Mouse (Mus musculus): ENCODE data around the gene Jmjd7. TPM values are rescaled to one million over a fixed set of nuclear protein-coding genes. Genes with fewer than 3 reads are reported as not detected.

The Jmjd7 gene
- polyA plus RNA-seq, 1 experiment = 13.0 TPM

GRCm38 (mm10) chr2:120044101-120044603, 16.9 kb downstream of the Jmjd7 start:
- Histone ChIP-seq H3K4me1 (ENCODE audit: control insufficient read depth, insufficient read depth, low read length) (no peaks in the 10 kb centered on the region), H3K4me3 (replicated peaks; ENCODE audit: control insufficient read depth, low read depth, low read length) (no peak overlapping the region), H3K27ac (ENCODE audit: control insufficient read depth, insufficient read depth, low read depth, low read length, poor library complexity) (no peak overlapping the region)
- 73% methylated on average over 4 of the region's 4 CpGs for WGBS
- no peak for TF ChIP-seq POLR2A (IDR thresholded peaks at IDR 0.05; ENCODE audit: borderline replicate concordance, control insufficient read depth, low read depth, low read length)
- TF ChIP-seq CTCF (IDR thresholded peaks at IDR 0.05; ENCODE audit: control insufficient read depth, insufficient read depth, low read length) = no peak

GRCm38 (mm10) chr2:120044676-120045075, 17.4 kb downstream of the Jmjd7 start:
- Histone ChIP-seq H3K27ac (ENCODE audit: control insufficient read depth, insufficient read depth, low read depth, low read length, poor library complexity) (no peak overlapping the region), H3K4me3 (replicated peaks; ENCODE audit: control insufficient read depth, low read depth, low read length) (no peak overlapping the region), H3K4me1 (ENCODE audit: control insufficient read depth, insufficient read depth, low read length) (no peaks in the 10 kb centered on the region)
- 75% methylated on average over 3 of the region's 3 CpGs for WGBS
- no peak for TF ChIP-seq CTCF (IDR thresholded peaks at IDR 0.05; ENCODE audit: control insufficient read depth, insufficient read depth, low read length)
- no peak for TF ChIP-seq POLR2A (IDR thresholded peaks at IDR 0.05; ENCODE audit: borderline replicate concordance, control insufficient read depth, low read depth, low read length)

GRCm38 (mm10) chr2:120046486-120047310, 19.4 kb downstream of the Jmjd7 start:
- WGBS = 77% methylated on average over 14 of the region's 14 CpGs
- H3K27ac ChIP-seq (ENCODE audit: control insufficient read depth, insufficient read depth, low read depth, low read length, poor library complexity) = no peak overlapping the region
- TF ChIP-seq POLR2A (IDR thresholded peaks at IDR 0.05; ENCODE audit: borderline replicate concordance, control insufficient read depth, low read depth, low read length) (no peak), CTCF (IDR thresholded peaks at IDR 0.05; ENCODE audit: control insufficient read depth, insufficient read depth, low read length) (no peak)
- H3K4me1 ChIP-seq (ENCODE audit: control insufficient read depth, insufficient read depth, low read length) = no peaks in the 10 kb centered on the region
- no peak overlapping the region for H3K4me3 ChIP-seq (replicated peaks; ENCODE audit: control insufficient read depth, low read depth, low read length)

- no peaks in the 10 kb centered on the region for H3K4me1 ChIP-seq (ENCODE audit: control insufficient read depth, insufficient read depth, low read length)
- H3K4me3 ChIP-seq (replicated peaks; ENCODE audit: control insufficient read depth, low read depth, low read length) = no peak overlapping the region
- 84% methylated on average over 9 of the region's 9 CpGs for WGBS
- no peak overlapping the region for H3K27ac ChIP-seq (ENCODE audit: control insufficient read depth, insufficient read depth, low read depth, low read length, poor library complexity)
- TF ChIP-seq POLR2A (IDR thresholded peaks at IDR 0.05; ENCODE audit: borderline replicate concordance, control insufficient read depth, low read depth, low read length) (no peak), CTCF (IDR thresholded peaks at IDR 0.05; ENCODE audit: control insufficient read depth, insufficient read depth, low read length) (no peak)
Observed at GRCm38 (mm10) chr2:120048173-120048572, 20.9 kb downstream of the Jmjd7 start.

- 69% methylated on average over 10 of the region's 10 CpGs for WGBS
- TF ChIP-seq POLR2A (IDR thresholded peaks at IDR 0.05; ENCODE audit: borderline replicate concordance, control insufficient read depth, low read depth, low read length) (no peak), CTCF (IDR thresholded peaks at IDR 0.05; ENCODE audit: control insufficient read depth, insufficient read depth, low read length) (peak; percentile 60)
- H3K27ac ChIP-seq (ENCODE audit: control insufficient read depth, insufficient read depth, low read depth, low read length, poor library complexity) = no peak overlapping the region
- H3K4me1 ChIP-seq (ENCODE audit: control insufficient read depth, insufficient read depth, low read length) = no peaks in the 10 kb centered on the region
- no peak overlapping the region for H3K4me3 ChIP-seq (replicated peaks; ENCODE audit: control insufficient read depth, low read depth, low read length)
Observed at GRCm38 (mm10) chr2:120049632-120050274, 22.5 kb downstream of the Jmjd7 start.

GRCm38 (mm10) chr2:120051405-120051804, 24.1 kb downstream of the Jmjd7 start:
- WGBS = 53% methylated on average over 6 of the region's 6 CpGs
- Histone ChIP-seq H3K4me3 (replicated peaks; ENCODE audit: control insufficient read depth, low read depth, low read length) (no peak overlapping the region), H3K27ac (ENCODE audit: control insufficient read depth, insufficient read depth, low read depth, low read length, poor library complexity) (no peak overlapping the region)

GRCm38 (mm10) chr2:120054771-120055552, 27.7 kb downstream of the Jmjd7 start:
- Histone ChIP-seq H3K27ac (ENCODE audit: control insufficient read depth, insufficient read depth, low read depth, low read length, poor library complexity) (no peak overlapping the region), H3K4me1 (ENCODE audit: control insufficient read depth, insufficient read depth, low read length) (no peaks in the 10 kb centered on the region), H3K4me3 (replicated peaks; ENCODE audit: control insufficient read depth, low read depth, low read length) (no peak overlapping the region)
- TF ChIP-seq CTCF (IDR thresholded peaks at IDR 0.05; ENCODE audit: control insufficient read depth, insufficient read depth, low read length) (no peak), POLR2A (IDR thresholded peaks at IDR 0.05; ENCODE audit: borderline replicate concordance, control insufficient read depth, low read depth, low read length) (no peak)
- WGBS = 84% methylated on average over 12 of the region's 12 CpGs

More at GRCm38 (mm10) chr2:120051405-120051804, 24.1 kb downstream of the Jmjd7 start:
- H3K4me1 ChIP-seq (ENCODE audit: control insufficient read depth, insufficient read depth, low read length) = no peaks in the 10 kb centered on the region
- TF ChIP-seq CTCF (IDR thresholded peaks at IDR 0.05; ENCODE audit: control insufficient read depth, insufficient read depth, low read length) = no peak
- TF ChIP-seq POLR2A (IDR thresholded peaks at IDR 0.05; ENCODE audit: borderline replicate concordance, control insufficient read depth, low read depth, low read length) = no peak

GRCm38 (mm10) chr2:120055923-120056322, 28.6 kb downstream of the Jmjd7 start:
- TF ChIP-seq POLR2A (IDR thresholded peaks at IDR 0.05; ENCODE audit: borderline replicate concordance, control insufficient read depth, low read depth, low read length) (no peak), CTCF (IDR thresholded peaks at IDR 0.05; ENCODE audit: control insufficient read depth, insufficient read depth, low read length) (no peak)

More at GRCm38 (mm10) chr2:120055923-120056322, 28.6 kb downstream of the Jmjd7 start:
- H3K4me1 ChIP-seq (ENCODE audit: control insufficient read depth, insufficient read depth, low read length) = no peaks in the 10 kb centered on the region
- no peak overlapping the region for H3K27ac ChIP-seq (ENCODE audit: control insufficient read depth, insufficient read depth, low read depth, low read length, poor library complexity)
- 70% methylated on average over 10 of the region's 10 CpGs for WGBS
- no peak overlapping the region for H3K4me3 ChIP-seq (replicated peaks; ENCODE audit: control insufficient read depth, low read depth, low read length)
